Mouse (Mus musculus) CH12.LX (cell line): ENCODE results near the gene Grid2.

Source experiments
- BHLHE40 ChIP-seq: IDR thresholded peaks from 2 replicates; pipeline ENCODE4 v1.6.1; 2011; ENCODE audit warnings: mild to moderate bottlenecking, low read depth, low read length, improper control_type of control experiment
- CTCF ChIP-seq, 2 experiments: IDR thresholded peaks in 1 of 2; conservative IDR thresholded peaks in 1 of 2; 2 replicates each; pipeline ENCODE4 v1.5.1; 2011 to 2012; ENCODE audit warnings: low read depth in 2 of 2, low read length in 2 of 2, improper control_type of control experiment in 1 of 2, inconsistent platforms in 1 of 2, mild to moderate bottlenecking in 1 of 2, moderate library complexity in 1 of 2
- E2F4 ChIP-seq: IDR thresholded peaks from 2 replicates; pipeline ENCODE4 v1.6.1; 2011; ENCODE audit warnings: low read depth, low read length, improper control_type of control experiment; ENCODE audit not compliant: insufficient replicate concordance
- EP300 ChIP-seq: IDR thresholded peaks from 2 replicates; pipeline ENCODE4 v1.6.1; 2011; ENCODE audit warnings: low read length, improper control_type of control experiment
- GABPA ChIP-seq: IDR thresholded peaks from 2 replicates; pipeline ENCODE4 v1.6.1; 2012; ENCODE audit warnings: low read depth, low read length, improper control_type of control experiment, inconsistent platforms; ENCODE audit not compliant: insufficient replicate concordance
- MXI1 ChIP-seq: IDR thresholded peaks from 2 replicates; pipeline ENCODE4 v1.6.1; 2011; ENCODE audit warnings: mild to moderate bottlenecking, low read depth, low read length, improper control_type of control experiment
- POLR2A ChIP-seq: IDR thresholded peaks from 2 replicates; pipeline ENCODE4 v1.6.1; 2011; ENCODE audit warnings: low read depth, mild to moderate bottlenecking, improper control_type of control experiment, low read length
- TCF12 ChIP-seq: IDR thresholded peaks from 2 replicates; pipeline ENCODE4 v1.6.1; 2014; ENCODE audit warnings: low read depth, mild to moderate bottlenecking, inconsistent platforms, low read length, improper control_type of control experiment

DNA sequence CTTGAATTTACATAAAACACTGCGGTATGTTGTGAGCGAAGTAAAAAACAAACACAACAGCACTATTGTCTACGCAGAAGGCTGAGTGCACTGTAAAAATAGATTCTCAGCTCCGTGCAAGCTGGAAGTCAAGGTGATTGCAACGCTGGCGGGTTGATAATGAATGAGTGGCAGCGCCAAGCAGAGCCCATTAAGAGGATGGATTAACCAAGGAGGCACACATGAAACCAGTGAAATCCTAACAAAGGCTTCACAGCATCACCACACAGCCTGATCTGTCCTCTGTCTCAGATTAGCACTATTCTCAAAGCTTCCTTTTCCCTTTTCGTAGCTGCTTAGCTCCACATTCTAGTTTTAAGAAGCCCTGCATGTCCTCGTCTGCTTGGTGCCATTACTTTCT, 880.6 kb downstream of the Grid2 start:
- no peak for TF ChIP-seq CTCF (conservative IDR thresholded peaks at IDR 0.05 in 1 of 2, IDR thresholded peaks at IDR 0.05 in 1 of 2; ENCODE audit: low read depth in 2 of 2, low read length in 2 of 2)
- TF ChIP-seq TCF12, result no peak
- no peak for TF ChIP-seq MXI1
- TF ChIP-seq EP300, result no peak
- no peak for TF ChIP-seq POLR2A
- no peak for TF ChIP-seq E2F4
- TF ChIP-seq GABPA, result no peak
- TF ChIP-seq BHLHE40, result no peak
